Mouse (Mus musculus): ENCODE results near the gene Mast3. TPM values are rescaled to one million over a fixed set of nuclear protein-coding genes. Genes with fewer than 3 reads are reported as not detected.

Mast3 gene
- polyA plus RNA-seq, 1 experiment, result 31.7 TPM

GRCm38 (mm10) chr8:70801830-70802229, 3.0 kb downstream of the Mast3 start:
- Histone ChIP-seq H3K79me2 (ENCODE audit: control insufficient read depth, insufficient read depth) (no peaks in the 10 kb centered on the region), H3K36me3 (ENCODE audit: control insufficient read depth, insufficient read depth) (no peaks in the 10 kb centered on the region), H3K4me2 (ENCODE audit: low read depth) (peak overlapping the region; percentile 50), H3K4me3 (no peak overlapping the region), H3K27me3 (ENCODE audit: control insufficient read depth, insufficient read depth, insufficient read length) (no peaks in the 10 kb centered on the region), H3ac (ENCODE audit: control insufficient read depth, insufficient read length) (no peak overlapping the region)
- TF ChIP-seq POLR2AphosphoS2 (IDR thresholded peaks at IDR 0.05; ENCODE audit: insufficient read length, low read depth), result no peak
- peak in 2 of 3 experiments; percentile 66 to 93 for TF ChIP-seq MYOD1 (IDR thresholded peaks at IDR 0.05; ENCODE audit: control insufficient read depth in 1 of 3, insufficient read length in 2 of 3, low read depth in 2 of 3)
- TF ChIP-seq MAX (IDR thresholded peaks at IDR 0.05; ENCODE audit: low read depth), result no peak
- no peak for TF ChIP-seq USF1 (IDR thresholded peaks at IDR 0.05; ENCODE audit: low read depth)
- no peak for TF ChIP-seq SRF (IDR thresholded peaks at IDR 0.05; ENCODE audit: control insufficient read depth, insufficient read length, low read depth)
- peak; percentile 5 for TF ChIP-seq TCF3 (IDR thresholded peaks at IDR 0.05; ENCODE audit: insufficient read length, low read depth)
- TF ChIP-seq POLR2A (IDR thresholded peaks at IDR 0.05; ENCODE audit: insufficient read length, low read depth), result no peak
- peak; percentile 58 for TF ChIP-seq TCF12 (IDR thresholded peaks at IDR 0.05; ENCODE audit: insufficient read depth, poor library complexity, severe bottlenecking)
- no peak for TF ChIP-seq CEBPB (IDR thresholded peaks at IDR 0.05; ENCODE audit: insufficient read depth, poor library complexity, severe bottlenecking)
- peak; percentile 77 for TF ChIP-seq REST (IDR thresholded peaks at IDR 0.05; ENCODE audit: insufficient read depth, insufficient read length)
- TF ChIP-seq MYOG (IDR thresholded peaks at IDR 0.05; ENCODE audit: control insufficient read depth in 1 of 3, insufficient read depth in 1 of 3, insufficient read length in 2 of 3, low read depth in 2 of 3), result peak in 2 of 3 experiments; percentile 76 to 94
- no peak for TF ChIP-seq E2F4 (IDR thresholded peaks at IDR 0.05; ENCODE audit: insufficient read depth)

- no peaks in the 10 kb centered on the region for H3K27me3 ChIP-seq (ENCODE audit: control insufficient read depth, insufficient read depth, insufficient read length)
- H3ac ChIP-seq (ENCODE audit: control insufficient read depth, insufficient read length), result no peak overlapping the region
- H3K36me3 ChIP-seq (ENCODE audit: control insufficient read depth, insufficient read depth), result no peaks in the 10 kb centered on the region
- no peaks in the 10 kb centered on the region for H3K79me2 ChIP-seq (ENCODE audit: control insufficient read depth, insufficient read depth)
- peak overlapping the region; percentile 50 for H3K4me2 ChIP-seq (ENCODE audit: low read depth)
- TF ChIP-seq MYOG (IDR thresholded peaks at IDR 0.05; ENCODE audit: control insufficient read depth in 1 of 3, insufficient read depth in 1 of 3, insufficient read length in 2 of 3, low read depth in 2 of 3) (peak; percentile 47 to 91 (median 79)), REST (IDR thresholded peaks at IDR 0.05; ENCODE audit: insufficient read depth, insufficient read length) (no peak), USF1 (IDR thresholded peaks at IDR 0.05; ENCODE audit: low read depth) (no peak), POLR2A (IDR thresholded peaks at IDR 0.05; ENCODE audit: insufficient read length, low read depth) (no peak), MYOD1 (IDR thresholded peaks at IDR 0.05; ENCODE audit: control insufficient read depth in 1 of 3, insufficient read length in 2 of 3, low read depth in 2 of 3) (peak in 2 of 3 experiments; percentile 73 to 90), TCF3 (IDR thresholded peaks at IDR 0.05; ENCODE audit: insufficient read length, low read depth) (peak; percentile 62), SRF (IDR thresholded peaks at IDR 0.05; ENCODE audit: control insufficient read depth, insufficient read length, low read depth) (no peak), MAX (IDR thresholded peaks at IDR 0.05; ENCODE audit: low read depth) (no peak), CEBPB (IDR thresholded peaks at IDR 0.05; ENCODE audit: insufficient read depth, poor library complexity, severe bottlenecking) (no peak), E2F4 (IDR thresholded peaks at IDR 0.05; ENCODE audit: insufficient read depth) (no peak), TCF12 (IDR thresholded peaks at IDR 0.05; ENCODE audit: insufficient read depth, poor library complexity, severe bottlenecking) (peak; percentile 2), POLR2AphosphoS2 (IDR thresholded peaks at IDR 0.05; ENCODE audit: insufficient read length, low read depth) (no peak)
- no peak overlapping the region for H3K4me3 ChIP-seq
Measured at GRCm38 (mm10) chr8:70801156-70801555, 3.7 kb downstream of the Mast3 start.

- Histone ChIP-seq H3K79me2 (ENCODE audit: control insufficient read depth, insufficient read depth) (no peaks in the 10 kb centered on the region), H3K4me2 (ENCODE audit: low read depth) (peak overlapping the region; percentile 50), H3K4me3 (no peak overlapping the region), H3K36me3 (ENCODE audit: control insufficient read depth, insufficient read depth) (no peaks in the 10 kb centered on the region), H3K27me3 (ENCODE audit: control insufficient read depth, insufficient read depth, insufficient read length) (no peaks in the 10 kb centered on the region), H3ac (ENCODE audit: control insufficient read depth, insufficient read length) (no peak overlapping the region)
- TF ChIP-seq POLR2AphosphoS2 (IDR thresholded peaks at IDR 0.05; ENCODE audit: insufficient read length, low read depth) (no peak), CEBPB (IDR thresholded peaks at IDR 0.05; ENCODE audit: insufficient read depth, poor library complexity, severe bottlenecking) (no peak), MYOD1 (IDR thresholded peaks at IDR 0.05; ENCODE audit: control insufficient read depth in 1 of 3, insufficient read length in 2 of 3, low read depth in 2 of 3) (no peak), E2F4 (IDR thresholded peaks at IDR 0.05; ENCODE audit: insufficient read depth) (no peak), SRF (IDR thresholded peaks at IDR 0.05; ENCODE audit: control insufficient read depth, insufficient read length, low read depth) (no peak), POLR2A (IDR thresholded peaks at IDR 0.05; ENCODE audit: insufficient read length, low read depth) (no peak), TCF3 (IDR thresholded peaks at IDR 0.05; ENCODE audit: insufficient read length, low read depth) (no peak), TCF12 (IDR thresholded peaks at IDR 0.05; ENCODE audit: insufficient read depth, poor library complexity, severe bottlenecking) (no peak), MYOG (IDR thresholded peaks at IDR 0.05; ENCODE audit: control insufficient read depth in 1 of 3, insufficient read depth in 1 of 3, insufficient read length in 2 of 3, low read depth in 2 of 3) (no peak), USF1 (IDR thresholded peaks at IDR 0.05; ENCODE audit: low read depth) (no peak), MAX (IDR thresholded peaks at IDR 0.05; ENCODE audit: low read depth) (no peak), REST (IDR thresholded peaks at IDR 0.05; ENCODE audit: insufficient read depth, insufficient read length) (no peak)
Measured at GRCm38 (mm10) chr8:70800648-70801047, 4.2 kb downstream of the Mast3 start.

GRCm38 (mm10) chr8:70798281-70798680, 6.6 kb downstream of the Mast3 start:
- Histone ChIP-seq H3K79me2 (ENCODE audit: control insufficient read depth, insufficient read depth) (no peaks in the 10 kb centered on the region), H3K4me3 (peak overlapping the region; percentile 41), H3K4me2 (ENCODE audit: low read depth) (peak overlapping the region; percentile 86), H3ac (ENCODE audit: control insufficient read depth, insufficient read length) (no peak overlapping the region), H3K27me3 (ENCODE audit: control insufficient read depth, insufficient read depth, insufficient read length) (no peaks in the 10 kb centered on the region), H3K36me3 (ENCODE audit: control insufficient read depth, insufficient read depth) (no peaks in the 10 kb centered on the region)
- TF ChIP-seq POLR2AphosphoS2 (IDR thresholded peaks at IDR 0.05; ENCODE audit: insufficient read length, low read depth) (no peak), POLR2A (IDR thresholded peaks at IDR 0.05; ENCODE audit: insufficient read length, low read depth) (no peak), MAX (IDR thresholded peaks at IDR 0.05; ENCODE audit: low read depth) (no peak), REST (IDR thresholded peaks at IDR 0.05; ENCODE audit: insufficient read depth, insufficient read length) (no peak), MYOD1 (IDR thresholded peaks at IDR 0.05; ENCODE audit: control insufficient read depth in 1 of 3, insufficient read length in 2 of 3, low read depth in 2 of 3) (no peak)

Measured in myocyte (in vitro differentiated cells).